Mouse (Mus musculus) bone marrow, adult 2 months (tissue): Measurements from ENCODE around the gene Trim63.

ENCODE experiments used
- CTCF ChIP-seq: fragments of 200-500 bp; IDR thresholded peaks from 2 replicates; pipeline ENCODE4 v1.5.1; 2011; ENCODE audit warnings: low read length, control low read depth; ENCODE audit not compliant: control insufficient read depth, insufficient read depth
- POLR2A ChIP-seq: fragments of 200-500 bp; IDR thresholded peaks from 2 replicates; pipeline ENCODE4 v1.6.1; 2011; ENCODE audit warnings: low read depth, mild to moderate bottlenecking, control low read depth, low read length, borderline replicate concordance; ENCODE audit not compliant: control insufficient read depth

- TF ChIP-seq CTCF (no peak), POLR2A (no peak)
Measured at GRCm38 (mm10) chr4:134361215-134361614, 46.3 kb downstream of the Trim63 start.
